8 mouse cellular contexts compared by ENCODE assay signal in the genomic region with DNA sequence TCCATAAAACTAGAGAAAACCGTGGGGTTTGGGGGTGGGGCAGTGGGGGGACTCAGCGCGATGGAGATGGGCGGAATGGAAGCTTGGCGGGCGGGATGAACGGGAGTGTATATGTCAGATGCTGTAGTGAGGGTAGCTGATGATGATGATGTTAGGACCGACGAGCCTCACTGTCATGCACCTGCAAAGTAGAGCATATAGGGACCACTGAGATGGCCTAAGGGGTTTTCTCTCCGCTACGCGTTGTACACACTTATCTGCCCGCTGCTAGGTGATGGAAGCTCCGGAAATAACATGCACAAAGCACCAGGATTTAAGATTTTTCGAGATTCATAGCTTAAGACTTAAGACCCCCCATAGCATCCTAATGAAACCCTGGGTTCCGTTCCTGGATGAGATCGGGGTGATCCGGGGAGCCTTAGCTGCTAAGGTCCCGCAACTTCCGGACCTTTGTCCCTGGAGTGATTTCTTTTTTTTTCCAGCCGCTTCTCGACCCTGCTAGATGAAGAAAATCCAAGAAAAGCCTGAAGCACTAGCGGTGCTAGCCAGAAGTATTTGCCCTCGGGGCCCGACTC. TPM values are rescaled to one million over a fixed set of nuclear protein-coding genes. Genes with fewer than 3 reads are reported as not detected.
A peak's percentile ranks its signal among the peaks of the same experiment; 100 is the strongest.
DNase-seq lines count a peak whose midpoint lies in the region; ATAC-seq and TF ChIP-seq lines count a peak whose summit lies in the region.

No protein-coding gene starts in this region.

- no peak for DNase-seq in heart, adult 8-10 months (ENCODE audit: low spot score)
- no peak for DNase-seq in ES-E14 (ENCODE audit: low read depth, low spot score)
- DNase-seq in hindbrain, embryonic 10.5 days (ENCODE audit: low spot score): no peak
- DNase-seq in retina, embryonic 14.5 days (ENCODE audit: low spot score): no peak
- DNase-seq in layer of hippocampus, adult 11-12 months (ENCODE audit: low spot score): no peak

- no peaks in the 10 kb centered on the region for H3K27me3 ChIP-seq in heart, embryonic 12.5 days (replicated peaks)
- no peaks in the 10 kb centered on the region for H3K27me3 ChIP-seq in hindbrain, embryonic 10.5 days (ENCODE audit: insufficient read depth, poor library complexity, severe bottlenecking)

- ATAC-seq in heart, embryonic 12.5 days (ENCODE audit: insufficient number of reproducible peaks, low FRiP score): no peak
- no peak for ATAC-seq in activated CD4-positive, CD25-positive, alpha-beta regulatory T cell, adult 4 months

- peaks cover 8% of the 10 kb centered on the region for H3K36me3 ChIP-seq in heart, embryonic 12.5 days
- H3K36me3 ChIP-seq in ES-E14 (ENCODE audit: control insufficient read depth, insufficient read depth, low read length, poor library complexity, severe bottlenecking): peaks cover 18% of the 10 kb centered on the region
- peaks cover 40% of the 10 kb centered on the region for H3K36me3 ChIP-seq in hindbrain, embryonic 10.5 days
- H3K36me3 ChIP-seq in macrophage (ENCODE audit: inconsistent target): no peaks in the 10 kb centered on the region

- WGBS in heart, embryonic 12.5 days: under 1% methylated on average over 25 of the region's 25 CpGs
- WGBS in hindbrain, embryonic 10.5 days: under 1% methylated on average over 25 of the region's 25 CpGs
- WGBS in macrophage (ENCODE audit: missing documents): under 1% methylated on average over 25 of the region's 25 CpGs

- H3K4me1 ChIP-seq in heart, embryonic 12.5 days (replicated peaks): peaks cover 39% of the 10 kb centered on the region
- peaks cover 9 to 20% of the 10 kb centered on the region in 2 experiments for H3K4me1 ChIP-seq in ES-E14 (ENCODE audit: control insufficient read depth in 2 of 2, insufficient read depth in 2 of 2, low read length in 2 of 2, poor library complexity in 1 of 2)
- H3K4me1 ChIP-seq in hindbrain, embryonic 10.5 days (replicated peaks): peaks cover 52% of the 10 kb centered on the region

- peak overlapping the region; percentile 92 for H3K4me3 ChIP-seq in heart, embryonic 12.5 days
- peak overlapping the region; percentile 90 to 97 for H3K4me3 ChIP-seq in ES-E14 (ENCODE audit: insufficient read depth in 1 of 2, low read depth in 1 of 2, low read length in 2 of 2, poor library complexity in 1 of 2, severe bottlenecking in 1 of 2)
- H3K4me3 ChIP-seq in hindbrain, embryonic 10.5 days: peak overlapping the region; percentile 92
- peak overlapping the region; percentile 93 for H3K4me3 ChIP-seq in macrophage (ENCODE audit: inconsistent target)

- no peaks in the 10 kb centered on the region for H3K9me3 ChIP-seq in heart, embryonic 12.5 days (replicated peaks)
- H3K9me3 ChIP-seq in ES-E14 (ENCODE audit: control insufficient read depth, insufficient read depth, low read depth, low read length): no peaks in the 10 kb centered on the region
- H3K9me3 ChIP-seq in hindbrain, embryonic 10.5 days: no peaks in the 10 kb centered on the region

- H3K4me2 ChIP-seq in heart, embryonic 12.5 days: peak overlapping the region; percentile 92

- peak overlapping the region; percentile 95 for H3K27ac ChIP-seq in heart, embryonic 12.5 days (ENCODE audit: poor library complexity, severe bottlenecking)
- peak overlapping the region; percentile 99 for H3K27ac ChIP-seq in ES-E14 (ENCODE audit: insufficient read depth, low read depth, low read length, poor library complexity, severe bottlenecking)
- peak overlapping the region; percentile 95 for H3K27ac ChIP-seq in hindbrain, embryonic 10.5 days
- H3K27ac ChIP-seq in macrophage: peak overlapping the region; percentile 93

- in situ Hi-C loops in ES-E14 (cut with MboI; ENCODE audit: low sequenced_read_pairs in 2 of 2, unreplicated experiment in 2 of 2): no loop called here

- H3K79me2 ChIP-seq in macrophage (ENCODE audit: inconsistent target): peaks cover 73% of the 10 kb centered on the region

- peak overlapping the region; percentile 95 for H3K9ac ChIP-seq in heart, embryonic 12.5 days
- H3K9ac ChIP-seq in ES-E14 (ENCODE audit: insufficient read depth, low read depth, low read length, poor library complexity, severe bottlenecking): peak overlapping the region; percentile 98

TF ChIP-seq in ES-E14, 5 proteins besides CTCF, POLR2A, EP300 and RAD21:
- TF ChIP-seq CHD2 (IDR thresholded peaks at IDR 0.05; ENCODE audit: low read depth, low read length) (no peak), ZNF384 (IDR thresholded peaks at IDR 0.05; ENCODE audit: low read depth, low read length) (0 out of 2 replicates have a peak, but pooled peaks have one; percentile 10), HCFC1 (IDR thresholded peaks at IDR 0.05; ENCODE audit: borderline replicate concordance, insufficient read depth, low read length) (no peak; the same call in 1 of the 2 replicates)

RNA-seq across cellular contexts. Expression of a gene that starts 0.5 kb away (rescaled TPM):
- 76.0 and 79.1 TPM in 2 replicates for polyA plus RNA-seq in heart, embryonic 12.5 days (2016; fragmentation: Nextera tagmentation; extraction: Ambion mirVana)
- 10 to 100 TPM; 12.8 to 16.3 (median 14.1) TPM for total RNA-seq in heart, adult 8-10 months (2022)
- total RNA-seq in ES-E14 (2012; rRNA removed): 98.0 and 105 TPM in 2 replicates
- polyA plus RNA-seq in hindbrain, embryonic 10.5 days (2016; fragmentation: Nextera tagmentation; extraction: Ambion mirVana): 166 and 173 TPM in 2 replicates
- 10 to 100 TPM; 28.7 to 99.5 (median 49.8) TPM for total RNA-seq in macrophage (2018; cell fraction: chromatin; rRNA removed)
- 10 to 100 TPM; 38.1 to 55.5 (median 45.5) TPM for total RNA-seq in macrophage (2018; cell fraction: cytosol; rRNA removed)
- total RNA-seq in macrophage (2018; cell fraction: nucleus; rRNA removed): 100 to 1,000 TPM in 1 of 26 experiments, 10 to 100 TPM in 25; 32.0 to 114 (median 50.3) TPM
- 32.6 to 59.9 TPM (median 52.5 TPM) in 3 replicates for polyA plus RNA-seq in macrophage (2018)
- polyA plus RNA-seq in activated CD4-positive, CD25-positive, alpha-beta regulatory T cell, adult 4 months (2017; shearing (Covaris generic)): 100 to 1,000 TPM; 231 to 302 TPM

RNA-seq across cellular contexts. Expression of a gene that starts 0.6 kb away (rescaled TPM):
- polyA plus RNA-seq in heart, embryonic 12.5 days (2016; fragmentation: Nextera tagmentation; extraction: Ambion mirVana): 18.7 and 19.5 TPM in 2 replicates
- 1 to 10 TPM; 4.6 to 6.7 (median 5.6) TPM for total RNA-seq in heart, adult 8-10 months (2022)
- 30.7 and 33.0 TPM in 2 replicates for total RNA-seq in ES-E14 (2012; rRNA removed)
- 40.6 and 41.4 TPM in 2 replicates for polyA plus RNA-seq in hindbrain, embryonic 10.5 days (2016; fragmentation: Nextera tagmentation; extraction: Ambion mirVana)
- 10 to 100 TPM in 9 of 26 experiments, 1 to 10 TPM in 16, under 1 TPM in 1; 0.81 to 18.2 (median 8.6) TPM for total RNA-seq in macrophage (2018; cell fraction: chromatin; rRNA removed)
- total RNA-seq in macrophage (2018; cell fraction: cytosol; rRNA removed): 1 to 10 TPM; 3.5 to 6.9 (median 5.0) TPM
- total RNA-seq in macrophage (2018; cell fraction: nucleus; rRNA removed): 10 to 100 TPM in 6 of 26 experiments, 1 to 10 TPM in 20; 3.1 to 13.1 (median 7.6) TPM
- 4.4 to 5.0 TPM (median 5.0 TPM) in 3 replicates for polyA plus RNA-seq in macrophage (2018)
- 10 to 100 TPM; 25.6 to 27.6 TPM for polyA plus RNA-seq in activated CD4-positive, CD25-positive, alpha-beta regulatory T cell, adult 4 months (2017; shearing (Covaris generic))

RNA-seq across cellular contexts. Expression of a gene that starts 20.7 kb away (rescaled TPM):
- 87.4 and 90.0 TPM in 2 replicates for polyA plus RNA-seq in heart, embryonic 12.5 days (2016; fragmentation: Nextera tagmentation; extraction: Ambion mirVana)
- 100 to 1,000 TPM; 105 to 137 (median 128) TPM for total RNA-seq in heart, adult 8-10 months (2022)
- 3.1 and 3.2 TPM in 2 replicates for total RNA-seq in ES-E14 (2012; rRNA removed)
- polyA plus RNA-seq in hindbrain, embryonic 10.5 days (2016; fragmentation: Nextera tagmentation; extraction: Ambion mirVana): 61.9 and 67.2 TPM in 2 replicates
- under 1 TPM in 17 of 26 experiments, not detected in 9; 0.12 to 0.97 (median 0.38) TPM for total RNA-seq in macrophage (2018; cell fraction: chromatin; rRNA removed)
- total RNA-seq in macrophage (2018; cell fraction: cytosol; rRNA removed): under 1 TPM in 4 of 26 experiments, not detected in 22; 0.03 to 0.05 (median 0.04) TPM
- under 1 TPM in 18 of 26 experiments, not detected in 8; 0.17 to 0.75 (median 0.33) TPM for total RNA-seq in macrophage (2018; cell fraction: nucleus; rRNA removed)
- 0.06 TPM in 1 of 3 replicates, not detected in the others for polyA plus RNA-seq in macrophage (2018)
- under 1 TPM in 1 of 2 experiments, not detected in 1; 0.17 TPM for polyA plus RNA-seq in activated CD4-positive, CD25-positive, alpha-beta regulatory T cell, adult 4 months (2017; shearing (Covaris generic))

RNA-seq across cellular contexts. Expression of a gene that starts 25.1 kb away (rescaled TPM):
- polyA plus RNA-seq in heart, embryonic 12.5 days (2016; fragmentation: Nextera tagmentation; extraction: Ambion mirVana): 30.9 and 31.1 TPM in 2 replicates
- 10 to 100 TPM; 12.4 to 16.3 (median 13.1) TPM for total RNA-seq in heart, adult 8-10 months (2022)
- total RNA-seq in ES-E14 (2012; rRNA removed): 12.1 and 13.1 TPM in 2 replicates
- polyA plus RNA-seq in hindbrain, embryonic 10.5 days (2016; fragmentation: Nextera tagmentation; extraction: Ambion mirVana): 7.5 and 7.8 TPM in 2 replicates
- total RNA-seq in macrophage (2018; cell fraction: chromatin; rRNA removed): under 1 TPM in 2 of 26 experiments, not detected in 24; 0.38 to 0.54 TPM
- total RNA-seq in macrophage (2018; cell fraction: cytosol; rRNA removed): under 1 TPM in 10 of 26 experiments, not detected in 16; 0.04 to 0.30 (median 0.08) TPM
- total RNA-seq in macrophage (2018; cell fraction: nucleus; rRNA removed): not detected
- polyA plus RNA-seq in macrophage (2018): not detected in 3 replicates
- polyA plus RNA-seq in activated CD4-positive, CD25-positive, alpha-beta regulatory T cell, adult 4 months (2017; shearing (Covaris generic)): under 1 TPM in 1 of 2 experiments, not detected in 1; 0.46 TPM

RNA-seq across cellular contexts. Expression of a gene that starts 31.7 kb away (rescaled TPM):
- 0.15 and 0.59 TPM in 2 replicates for polyA plus RNA-seq in heart, embryonic 12.5 days (2016; fragmentation: Nextera tagmentation; extraction: Ambion mirVana)
- total RNA-seq in heart, adult 8-10 months (2022): under 1 TPM; 0.22 to 0.66 (median 0.40) TPM
- total RNA-seq in ES-E14 (2012; rRNA removed): 0.98 and 2.5 TPM in 2 replicates
- 2.0 and 2.6 TPM in 2 replicates for polyA plus RNA-seq in hindbrain, embryonic 10.5 days (2016; fragmentation: Nextera tagmentation; extraction: Ambion mirVana)
- 1 to 10 TPM in 10 of 26 experiments, under 1 TPM in 15, not detected in 1; 0.07 to 2.1 (median 0.74) TPM for total RNA-seq in macrophage (2018; cell fraction: chromatin; rRNA removed)
- total RNA-seq in macrophage (2018; cell fraction: cytosol; rRNA removed): 1 to 10 TPM in 19 of 26 experiments, under 1 TPM in 7; 0.57 to 2.2 (median 1.4) TPM
- total RNA-seq in macrophage (2018; cell fraction: nucleus; rRNA removed): 1 to 10 TPM in 10 of 26 experiments, under 1 TPM in 16; 0.10 to 3.0 (median 0.83) TPM
- polyA plus RNA-seq in macrophage (2018): 0.32 to 3.0 TPM (median 1.5 TPM) in 3 replicates
- polyA plus RNA-seq in activated CD4-positive, CD25-positive, alpha-beta regulatory T cell, adult 4 months (2017; shearing (Covaris generic)): under 1 TPM in 1 of 2 experiments, not detected in 1; 0.19 TPM

Comparison
In these comparisons a context has a peak if more than half of its experiments do, and no peak if none do; other contexts are left out.
1. RNA of a gene that starts 20.7 kb away (polyA plus RNA-seq): 87.4 to 90.0 TPM in heart, embryonic 12.5 days and 61.9 to 67.2 TPM in hindbrain, embryonic 10.5 days; 0.17 TPM in activated CD4-positive, CD25-positive, alpha-beta regulatory T cell, adult 4 months and 0.06 TPM in macrophage; every median in the first group is over 10 times any median in the second.
2. Peak in every context shown above with its lines, with median percentiles within 50 percentile points of each other: H3K27ac ChIP-seq and H3K4me3 ChIP-seq.